Mouse (Mus musculus): ENCODE measurements at regions not wholly inside any gene's neighbourhood (a gene's known extent, or its start where the extent isn't known, plus 50 kb on each side); places are given as distances from the start of the nearest gene placed in this dataset.

DNA sequence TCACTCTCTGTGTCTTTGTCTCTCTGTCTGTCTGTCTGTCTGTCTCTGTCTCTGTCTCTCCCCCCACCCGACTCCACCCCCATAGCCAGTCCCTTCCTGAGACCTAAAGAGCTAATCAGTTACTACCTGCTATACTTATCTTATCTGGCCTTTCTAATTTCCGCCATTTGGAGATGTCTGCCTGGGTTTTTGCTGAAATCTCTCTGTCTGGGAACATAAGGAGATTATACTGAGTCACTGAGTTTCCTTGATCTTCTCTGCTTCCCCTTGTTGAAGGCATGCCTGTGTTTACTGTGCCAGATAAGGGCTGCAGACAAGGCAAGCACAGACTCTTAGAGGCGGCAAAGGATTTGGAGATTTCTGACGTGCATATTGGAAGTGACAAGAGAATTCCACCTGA, 699.0 kb upstream of the Sox9 start:
- intact Hi-C loops (cut with DNase I) = no loop called here

DNA sequence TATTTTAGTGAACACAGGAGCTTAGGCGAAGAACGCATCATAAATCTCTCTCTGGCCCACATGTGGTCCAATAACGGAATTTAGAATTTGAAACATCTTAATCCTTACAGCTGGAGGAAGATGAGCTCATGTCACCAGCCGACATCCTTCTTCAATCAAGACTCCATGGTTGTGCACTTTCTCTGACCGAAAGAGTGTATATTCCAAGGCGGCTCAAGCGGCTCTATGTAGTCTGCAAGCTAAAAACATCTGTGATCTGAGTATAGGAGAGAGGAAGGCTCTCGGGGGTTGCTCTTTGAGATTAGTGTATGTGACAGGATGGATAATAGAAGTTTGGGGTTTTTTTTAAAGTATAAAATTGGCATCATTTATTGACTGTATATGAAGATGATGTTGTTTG, 689.9 kb upstream of the Sox9 start:
- intact Hi-C loops (cut with DNase I) = no loop called here

DNA sequence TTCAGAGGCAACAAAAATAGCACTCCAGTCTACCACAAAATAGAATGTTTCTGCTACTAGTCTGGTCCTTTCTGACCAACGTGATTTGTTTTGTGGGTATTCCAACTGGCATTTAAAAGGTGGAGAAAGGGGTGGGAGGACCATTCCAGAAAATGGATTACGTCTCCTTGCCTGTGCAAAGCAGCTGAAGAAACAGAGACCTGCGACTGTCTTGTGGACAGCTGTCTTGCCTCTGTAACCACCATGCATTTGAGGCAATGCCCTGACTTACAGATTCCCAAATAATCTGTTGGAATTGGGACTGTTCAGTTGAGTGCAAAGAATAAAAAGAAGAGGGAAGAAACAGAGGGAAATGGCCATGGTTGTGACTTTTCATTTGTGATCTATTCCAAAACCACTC, 687.0 kb upstream of the Sox9 start:
- intact Hi-C loops (cut with DNase I) = no loop called here

DNA sequence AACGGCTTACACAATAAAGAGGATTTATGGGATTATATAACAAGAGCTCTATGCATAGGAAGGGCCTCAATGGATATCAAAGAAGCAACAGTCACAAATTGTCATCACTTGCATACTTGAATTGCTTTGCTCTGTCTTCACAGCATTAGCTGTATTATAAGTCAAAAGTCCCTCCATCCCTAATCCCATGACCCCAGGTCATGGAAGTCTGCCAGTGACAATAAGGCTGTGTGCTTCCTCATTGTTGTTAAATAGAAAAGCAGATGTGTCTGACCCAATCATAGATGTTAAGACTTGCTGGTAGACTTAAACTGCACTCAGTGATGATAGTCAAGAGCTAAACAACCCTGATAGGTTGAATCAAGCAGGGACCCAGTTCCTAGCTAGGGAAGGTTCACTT, 683.9 kb upstream of the Sox9 start:
- intact Hi-C loops (cut with DNase I) = no loop called here

DNA sequence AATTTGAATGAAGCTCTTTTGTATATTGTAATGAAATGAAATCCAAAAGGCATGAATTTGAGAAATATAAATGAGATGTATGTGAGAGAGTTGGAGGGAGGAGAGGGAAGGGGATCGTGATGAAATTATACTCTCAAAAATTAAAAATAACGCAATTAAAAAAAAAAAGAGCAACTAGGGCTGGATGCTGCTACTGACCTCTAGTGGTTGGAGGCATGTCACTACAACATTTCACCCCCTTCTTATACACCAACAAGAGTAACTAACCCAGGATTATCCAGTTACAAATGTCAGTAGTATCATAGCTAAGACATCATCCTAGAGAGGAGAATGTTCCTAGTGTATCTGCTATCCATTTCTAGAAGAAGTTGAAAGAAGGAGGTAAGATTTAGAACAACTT, 678.8 kb upstream of the Sox9 start:
- intact Hi-C loops (cut with DNase I) = loop anchor here (2.0 to 10.0 kb wide), 2 partner anchors 450 to 568 kb away; no protein-coding TSS in a partner anchor

DNA sequence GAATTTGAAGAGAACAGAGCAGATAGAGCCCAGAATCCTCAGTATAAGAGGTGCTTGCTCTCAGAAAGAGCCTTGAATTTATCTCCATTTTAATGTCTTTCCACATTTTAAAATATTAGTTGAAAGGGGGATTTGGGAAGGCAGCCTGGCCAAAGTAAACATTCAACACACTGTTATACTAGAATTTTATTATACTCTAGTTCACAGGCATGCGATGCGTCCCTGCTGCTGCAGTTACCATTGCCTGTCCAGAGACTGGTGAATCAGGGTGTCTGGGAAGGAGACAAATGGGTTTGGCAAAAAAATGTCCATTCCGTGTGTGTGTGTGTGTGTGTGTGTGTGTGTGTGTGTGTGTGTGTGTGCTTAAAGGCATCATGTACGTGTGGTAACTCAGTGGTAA, 675.1 kb upstream of the Sox9 start:
- intact Hi-C loops (cut with DNase I) = loop anchor here (10.0 kb wide), 1 partner anchor 572 kb away; no protein-coding TSS in a partner anchor

DNA sequence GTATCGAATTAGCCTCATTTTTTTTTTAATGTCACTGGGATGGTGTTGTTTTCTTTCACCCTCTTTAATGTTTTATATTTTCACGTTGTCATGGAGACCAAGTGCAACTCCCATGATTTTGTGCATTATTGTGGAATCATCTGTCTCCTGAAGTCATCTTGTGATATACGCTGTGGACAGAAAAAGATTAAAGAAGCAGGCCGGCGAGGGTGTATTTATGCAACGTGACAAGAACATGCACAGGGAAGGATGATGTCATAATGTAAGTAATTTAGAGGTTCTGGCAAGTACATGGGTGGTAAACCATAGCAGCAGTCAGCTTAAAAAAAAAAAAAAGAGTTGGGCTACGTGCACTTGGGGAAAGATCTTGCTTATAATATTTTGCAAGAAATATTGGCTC, 674.7 kb upstream of the Sox9 start:
- intact Hi-C loops (cut with DNase I) = loop anchor here (10.0 kb wide), 1 partner anchor 573 kb away; no protein-coding TSS in a partner anchor

DNA sequence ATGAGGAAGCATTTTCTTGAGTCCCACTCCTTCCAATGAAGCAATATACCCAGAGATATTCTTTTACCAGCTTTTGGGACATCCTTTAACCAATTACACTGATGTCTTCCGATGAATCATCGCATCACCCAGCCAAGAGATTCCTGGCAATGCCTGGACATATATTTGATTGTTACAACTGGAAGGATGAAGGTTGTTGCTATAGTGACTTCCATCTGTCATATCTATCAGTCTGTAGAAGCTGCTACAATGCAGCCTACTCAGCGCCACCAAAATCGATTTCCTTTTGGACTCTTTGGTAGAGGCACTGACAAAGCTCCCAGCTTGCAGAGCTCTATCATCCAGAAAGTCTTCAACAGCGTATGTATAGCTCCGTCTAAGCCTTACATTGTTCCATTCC, 661.0 kb upstream of the Sox9 start:
- intact Hi-C loops (cut with DNase I) = no loop called here

DNA sequence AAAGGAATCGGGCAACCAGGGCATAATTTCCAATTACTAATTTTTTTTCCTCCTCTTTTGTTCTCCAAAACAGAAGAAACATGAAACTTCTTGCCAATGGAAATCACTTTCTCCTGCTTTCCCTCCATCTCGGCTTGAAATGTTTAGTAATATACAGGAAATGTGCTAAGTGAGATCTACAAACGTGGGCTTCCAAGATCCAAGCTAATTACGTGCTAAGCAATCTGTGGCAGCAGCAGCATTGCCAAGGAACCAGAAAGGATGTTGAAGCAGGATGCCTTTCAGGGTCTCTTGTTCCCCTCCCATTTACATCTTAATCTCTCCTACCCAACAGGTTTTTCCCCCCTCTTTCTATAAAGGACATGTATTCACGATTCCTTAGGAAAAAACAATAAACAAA, 660.2 kb upstream of the Sox9 start:
- intact Hi-C loops (cut with DNase I) = no loop called here

DNA sequence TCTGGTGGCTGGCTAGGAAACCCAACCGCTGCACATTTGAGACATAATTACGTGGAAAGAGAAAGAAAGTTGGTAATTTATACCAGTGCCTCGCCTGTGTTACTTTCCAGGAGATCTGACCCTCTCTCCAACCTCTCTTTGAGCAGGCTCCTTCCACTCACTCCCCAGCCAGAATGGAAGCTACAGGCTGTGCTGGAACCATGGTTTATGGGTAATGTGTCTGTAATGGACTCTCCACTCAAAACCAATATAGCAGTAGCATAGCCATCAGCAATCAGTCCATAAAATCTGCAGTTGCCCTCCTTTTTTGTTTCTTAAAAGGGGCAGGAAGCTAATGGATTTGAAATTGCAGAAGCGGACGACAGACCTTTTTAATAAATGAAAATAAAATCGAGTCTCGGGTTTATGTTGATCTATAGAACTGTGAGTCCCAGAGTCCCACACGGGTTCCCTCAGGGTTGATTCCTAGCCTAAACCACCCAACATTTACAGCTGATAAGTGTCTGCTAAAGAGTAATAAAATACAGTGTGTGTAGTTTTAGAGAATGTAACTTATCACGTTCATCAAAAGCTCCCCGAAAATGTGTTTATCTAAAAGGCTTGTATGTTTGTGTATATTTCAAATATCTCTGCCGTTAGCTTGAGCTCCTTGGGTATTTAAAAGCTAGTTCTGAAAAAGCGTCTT, 656.6 kb upstream of the Sox9 start:
- intact Hi-C loops (cut with DNase I) = no loop called here

DNA sequence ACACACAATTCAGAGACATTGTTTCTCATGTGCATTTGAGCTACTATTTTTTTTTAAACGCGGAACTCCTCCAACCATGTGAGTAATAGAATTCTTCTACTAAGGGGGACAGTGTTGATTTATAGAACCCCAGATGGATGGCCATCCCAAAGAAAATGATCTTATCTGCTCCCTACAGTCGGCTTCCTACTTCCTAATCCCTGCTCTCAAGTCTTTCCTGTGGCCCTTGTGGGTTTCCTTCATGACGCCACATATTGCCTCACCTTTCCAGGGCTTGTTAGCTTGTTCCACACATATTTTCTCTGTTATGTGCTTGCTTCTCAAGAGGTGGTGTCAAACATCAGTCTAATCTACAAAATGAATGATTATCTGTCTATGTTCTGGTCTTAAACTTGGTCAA, 651.9 kb upstream of the Sox9 start:
- intact Hi-C loops (cut with DNase I) = no loop called here

DNA sequence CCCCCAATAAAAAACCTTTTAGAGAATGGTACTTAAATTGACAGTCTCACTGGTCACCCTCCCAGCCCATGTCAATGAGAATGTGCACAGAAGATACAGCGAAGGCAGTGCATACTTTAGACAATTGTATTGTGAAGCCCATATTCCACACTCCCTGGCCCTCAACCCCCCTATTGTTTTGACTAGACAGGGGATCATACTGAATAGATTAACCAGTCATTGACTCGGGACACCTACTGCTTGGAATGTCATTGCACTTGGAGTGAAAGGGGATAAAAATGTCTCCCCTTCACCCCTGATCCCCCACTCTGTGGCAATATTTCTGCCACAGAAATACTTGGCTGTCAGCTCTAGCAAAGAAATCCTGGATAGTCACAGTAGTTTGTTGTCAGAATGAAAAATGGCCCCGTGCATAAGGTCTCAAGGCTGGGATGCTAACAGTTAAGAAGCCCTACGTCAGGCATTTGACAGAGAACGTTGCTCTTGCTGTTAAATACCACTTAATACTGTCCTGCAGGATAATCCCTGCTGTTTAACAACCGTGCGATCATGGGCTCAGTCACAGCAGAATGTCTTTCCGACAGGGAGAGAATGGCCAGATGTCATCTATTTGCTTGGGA, 644.5 kb upstream of the Sox9 start:
- intact Hi-C loops (cut with DNase I) = no loop called here

DNA sequence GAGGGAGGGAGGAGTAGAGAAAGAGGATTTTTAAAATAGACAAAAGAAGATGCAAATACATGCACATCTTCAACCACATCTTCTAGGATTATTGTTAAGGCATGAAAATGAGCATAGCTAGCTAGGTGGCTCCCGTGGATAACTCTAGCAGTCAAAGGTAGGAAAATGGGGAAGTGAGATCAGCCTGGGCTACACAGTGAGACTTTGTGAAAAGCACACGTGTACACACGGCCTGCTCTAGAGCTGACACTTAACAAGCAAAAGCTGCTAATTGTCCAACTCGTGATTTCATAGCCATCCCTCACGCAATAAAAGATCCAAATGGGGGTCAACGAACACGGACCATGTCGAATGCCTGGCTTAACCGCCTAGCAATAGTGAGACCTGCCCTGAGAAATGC, 642.0 kb upstream of the Sox9 start:
- intact Hi-C loops (cut with DNase I) = no loop called here

DNA sequence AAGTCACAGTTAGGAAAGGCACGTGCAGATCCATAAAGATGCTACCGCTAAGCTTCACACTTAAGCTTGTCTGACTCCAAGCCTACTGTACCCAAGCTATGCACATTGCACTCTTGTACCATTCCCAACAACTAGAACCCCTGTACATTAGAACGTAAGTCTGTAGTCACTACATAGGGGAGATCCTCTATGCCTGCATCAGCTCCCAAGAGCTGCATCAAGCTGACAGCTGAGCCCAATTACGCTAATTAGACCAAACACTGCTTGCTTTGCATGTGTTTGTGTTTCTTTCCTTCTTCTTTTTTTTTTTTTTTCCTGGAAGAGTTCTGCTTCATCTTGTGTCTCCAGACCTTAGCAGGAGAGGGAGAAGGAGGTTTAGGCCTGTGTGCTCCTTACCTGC, 641.5 kb upstream of the Sox9 start:
- intact Hi-C loops (cut with DNase I) = no loop called here

DNA sequence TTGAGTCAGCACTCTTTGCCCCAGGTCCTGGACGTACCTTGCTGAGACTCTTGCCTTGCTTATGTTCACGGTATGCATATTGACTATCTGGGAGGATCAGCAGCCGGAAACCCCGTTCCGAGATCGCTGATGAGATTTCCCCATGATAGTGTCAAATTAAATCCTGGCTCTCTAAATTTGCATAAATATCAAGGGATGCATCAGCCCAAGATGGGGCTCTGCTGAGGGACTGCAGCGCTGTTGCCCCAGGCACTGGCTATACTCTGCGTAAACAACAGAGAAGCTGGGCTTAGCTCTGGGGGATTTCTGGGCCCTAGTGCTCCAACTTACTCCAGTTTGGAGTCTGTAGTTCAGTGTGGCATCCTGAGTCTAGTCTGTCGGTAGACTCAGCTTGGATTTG, 641.1 kb upstream of the Sox9 start:
- intact Hi-C loops (cut with DNase I) = no loop called here

DNA sequence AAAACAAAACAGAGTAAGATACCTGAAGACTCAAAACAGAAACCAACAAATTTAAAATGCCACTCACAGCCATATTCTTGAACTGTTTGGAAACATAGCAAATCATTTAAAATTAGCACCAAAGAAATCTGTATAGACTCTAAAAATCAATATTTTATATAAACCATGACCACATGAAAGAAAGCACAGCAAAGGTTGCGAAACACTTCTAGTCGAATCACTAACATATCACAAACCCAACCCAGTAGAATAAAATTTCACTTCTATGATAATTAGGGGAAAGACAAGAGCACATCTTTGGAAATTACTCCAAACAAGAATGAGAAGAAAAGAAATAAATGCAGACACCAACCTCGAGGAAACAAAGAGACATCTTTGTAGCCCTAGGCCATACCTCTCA, 630.0 kb upstream of the Sox9 start:
- intact Hi-C loops (cut with DNase I) = no loop called here

DNA sequence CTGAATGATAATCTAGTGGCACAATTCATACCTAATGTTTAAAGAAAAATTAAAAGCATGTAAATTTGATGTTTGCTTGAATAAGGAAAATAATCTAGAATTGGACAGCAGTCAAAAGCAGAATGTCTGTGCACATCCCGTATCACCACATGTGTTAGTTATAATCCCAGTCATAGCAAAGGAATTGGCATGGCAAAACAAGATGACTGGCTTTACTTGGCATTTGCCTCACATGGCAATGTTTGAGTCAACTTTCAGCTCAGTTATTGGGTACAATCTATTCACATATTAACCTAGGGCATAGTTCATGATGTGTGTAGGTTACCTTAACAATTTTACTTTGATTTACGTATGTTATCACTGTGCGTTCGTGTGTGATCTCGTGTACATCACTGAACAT, 628.8 kb upstream of the Sox9 start:
- intact Hi-C loops (cut with DNase I) = no loop called here

DNA sequence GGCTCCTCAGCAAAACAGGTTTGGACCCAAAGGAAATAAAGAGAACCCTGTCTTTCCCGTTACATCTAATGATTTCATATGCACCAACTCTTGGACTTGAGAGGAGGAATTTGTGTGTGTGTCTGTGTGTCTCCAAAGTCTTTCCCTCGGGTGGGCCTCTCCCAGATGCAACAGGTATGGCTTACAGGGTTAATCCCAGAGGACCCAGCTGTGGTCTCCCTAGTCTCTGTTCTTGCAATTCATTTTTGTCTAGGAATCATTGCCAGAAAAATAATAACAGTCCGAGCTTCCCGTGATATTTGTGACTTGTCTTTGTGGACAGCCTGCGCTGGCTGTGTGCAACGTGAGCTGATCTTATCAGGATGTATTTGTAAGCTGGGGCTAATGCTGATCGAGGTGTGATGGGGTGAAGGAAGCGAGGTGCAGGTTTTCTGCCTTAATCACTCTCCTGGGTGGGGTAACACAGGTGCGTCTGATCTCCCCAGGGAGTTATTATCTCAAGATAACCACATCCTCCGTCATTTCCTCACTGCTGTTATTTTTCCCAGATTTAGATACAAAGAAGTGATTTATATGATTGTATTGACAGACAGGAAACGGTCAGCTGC, 627.2 kb upstream of the Sox9 start:
- intact Hi-C loops (cut with DNase I) = no loop called here

DNA sequence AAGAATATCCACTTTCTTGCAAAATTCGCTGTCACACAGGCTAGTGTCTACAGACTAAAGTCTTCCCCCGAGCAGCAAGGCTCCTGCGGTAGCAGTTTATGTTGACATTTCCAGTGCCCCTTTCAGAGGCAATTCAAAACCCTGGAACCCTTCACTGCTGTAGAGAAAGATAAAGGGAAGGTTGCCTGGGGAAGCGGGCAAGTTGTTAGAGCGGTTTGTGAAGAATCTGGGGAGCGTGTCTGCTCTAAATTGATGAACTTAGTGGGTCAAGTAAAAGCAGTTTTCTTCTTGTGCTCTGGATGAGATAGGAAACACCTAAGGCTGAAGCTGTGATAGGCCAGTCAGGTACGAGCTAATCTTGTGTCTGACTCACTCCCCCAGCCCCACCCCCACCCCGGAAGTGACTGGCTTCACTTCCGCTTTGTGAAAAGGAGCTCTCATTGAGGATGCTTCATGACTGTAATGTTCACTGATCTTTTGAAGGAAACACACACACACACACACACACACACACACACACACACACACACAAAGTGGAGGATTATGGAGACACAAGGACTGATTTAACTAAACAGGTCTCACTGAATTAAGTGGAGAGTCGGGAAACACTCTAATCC, 626.6 kb upstream of the Sox9 start:
- intact Hi-C loops (cut with DNase I) = no loop called here

DNA sequence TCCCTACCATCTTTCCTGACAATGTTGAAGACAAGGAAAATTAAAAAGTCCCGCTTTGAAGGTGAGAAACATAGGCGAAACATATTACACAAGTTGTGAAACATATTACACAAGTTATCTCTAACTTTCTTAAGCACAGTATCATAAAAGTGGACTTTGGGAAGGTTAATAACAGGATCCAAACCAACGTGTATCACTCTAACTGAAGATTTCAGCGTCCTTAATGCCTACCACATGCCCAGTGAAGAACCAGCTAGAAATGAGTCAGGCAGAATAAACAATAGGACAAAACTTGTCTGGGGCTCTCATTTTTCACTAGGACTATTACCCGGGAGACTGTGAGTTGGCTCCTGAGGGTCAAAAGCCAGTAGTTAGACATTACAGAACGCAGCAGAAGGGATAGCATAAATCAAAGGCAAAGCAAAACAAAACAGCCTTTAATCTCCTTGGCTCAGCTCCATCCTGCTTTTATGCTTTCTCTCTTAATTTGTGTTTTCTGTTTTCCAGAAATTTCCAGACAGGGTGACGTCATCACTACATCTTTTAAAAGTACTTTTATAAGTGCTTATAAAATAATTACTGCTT, 618.3 kb upstream of the Sox9 start:
- intact Hi-C loops (cut with DNase I) = no loop called here

DNA sequence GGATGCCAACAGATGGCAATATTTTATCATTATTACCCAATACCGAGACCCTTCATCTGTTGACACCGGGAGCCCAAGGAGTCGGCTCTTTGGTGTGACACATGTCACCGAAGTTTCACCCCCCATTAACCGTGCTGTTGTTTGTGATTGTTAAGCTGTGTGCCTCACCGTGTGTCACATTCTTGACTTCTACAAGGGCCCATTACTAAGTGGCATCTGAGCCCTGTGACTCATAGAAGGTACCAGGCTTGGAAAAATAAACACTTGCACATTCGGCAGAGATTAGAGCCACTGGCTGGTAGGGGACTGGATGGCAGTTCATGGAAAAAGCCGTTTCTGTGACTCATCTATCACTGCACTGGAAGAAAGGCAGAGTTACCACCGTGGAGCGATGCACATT, 608.4 kb upstream of the Sox9 start:
- intact Hi-C loops (cut with DNase I) = no loop called here

DNA sequence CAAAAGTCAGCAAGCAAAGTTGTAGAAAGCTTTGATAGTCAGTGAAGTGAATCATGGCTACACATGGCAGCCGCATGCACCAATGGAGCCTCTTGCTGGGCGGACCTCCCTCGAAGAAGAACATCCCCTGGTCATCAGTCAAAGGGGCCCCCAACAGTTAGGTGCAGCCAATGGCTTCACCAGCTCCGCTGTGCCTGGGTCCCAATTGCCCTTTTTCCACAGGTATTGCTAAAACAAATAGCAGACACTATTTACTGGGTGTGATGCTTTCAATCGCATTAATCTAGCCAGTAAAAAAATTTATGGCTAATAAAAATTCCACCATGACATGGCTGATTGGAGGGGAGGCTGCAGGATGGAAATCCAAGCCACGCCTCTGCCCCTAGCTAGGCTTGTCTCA, 606.7 kb upstream of the Sox9 start:
- intact Hi-C loops (cut with DNase I) = no loop called here
